Mouse (Mus musculus) ES-E14 (cell line): Measurements from ENCODE around the gene Mthfd1l. TPM values are rescaled to one million over a fixed set of nuclear protein-coding genes. Genes with fewer than 3 reads are reported as not detected.

ENCODE experiments used
- DNase-seq: peaks from one replicate; pipeline ENCODE4 v3.0.0-alpha.2; 2013; ENCODE audit warnings: low read depth, low spot score
- H3K27ac ChIP-seq: 2 replicates; pipeline ENCODE4 v1.5.1; 2012; ENCODE audit warnings: low read depth, mild to moderate bottlenecking, low read length, moderate library complexity, mixed read lengths; ENCODE audit not compliant: poor library complexity, insufficient read depth, severe bottlenecking
- H3K36me3 ChIP-seq: 2 replicates; pipeline ENCODE4 v1.6.1; 2012; ENCODE audit warnings: mild to moderate bottlenecking, low read length, moderate library complexity, mixed read lengths; ENCODE audit not compliant: control insufficient read depth, poor library complexity, insufficient read depth, severe bottlenecking
- H3K4me1 ChIP-seq, 2 experiments: fragments of 150-350 bp in 1 of 2; sonication (generic) in 1 of 2; 2 replicates each; pipeline ENCODE4 v1.6.1; 2012; ENCODE audit warnings: low read length in 2 of 2, mild to moderate bottlenecking in 1 of 2, mixed read lengths in 1 of 2; ENCODE audit not compliant: control insufficient read depth in 2 of 2, insufficient read depth in 2 of 2, poor library complexity in 1 of 2
- H3K4me3 ChIP-seq, 2 experiments: fragments of 150-350 bp in 1 of 2; sonication (generic) in 1 of 2; 2 replicates each; pipeline ENCODE4 v1.5.1; 2012; ENCODE audit warnings: low read length in 2 of 2, low read depth in 1 of 2, mild to moderate bottlenecking in 1 of 2, mixed read lengths in 1 of 2; ENCODE audit not compliant: insufficient read depth in 1 of 2, poor library complexity in 1 of 2, severe bottlenecking in 1 of 2
- H3K9ac ChIP-seq: 2 replicates; pipeline ENCODE4 v1.6.1; 2012; ENCODE audit warnings: low read depth, mild to moderate bottlenecking, low read length, mixed read lengths; ENCODE audit not compliant: poor library complexity, insufficient read depth, severe bottlenecking
- H3K9me3 ChIP-seq: fragments of 150-350 bp; sonication (generic); 2 replicates; pipeline ENCODE4 v1.6.1; 2012; ENCODE audit warnings: low read depth, mild to moderate bottlenecking, low read length; ENCODE audit not compliant: control insufficient read depth, insufficient read depth
- CHD2 ChIP-seq: IDR thresholded peaks from 2 replicates; pipeline ENCODE4 v1.6.1; 2014; ENCODE audit warnings: mild to moderate bottlenecking, low read depth, low read length, inconsistent platforms
- HCFC1 ChIP-seq: IDR thresholded peaks from 2 replicates; pipeline ENCODE4 v1.6.1; 2012; ENCODE audit warnings: low read length, inconsistent platforms, borderline replicate concordance; ENCODE audit not compliant: insufficient read depth
- MAFK ChIP-seq: IDR thresholded peaks from 2 replicates; pipeline ENCODE4 v1.6.1; 2014; ENCODE audit warnings: mild to moderate bottlenecking, low read depth, low read length, inconsistent platforms; ENCODE audit not compliant: insufficient read depth
- ZC3H11A ChIP-seq: IDR thresholded peaks from 2 replicates; pipeline ENCODE4 v1.6.1; 2012; ENCODE audit warnings: low read depth, mild to moderate bottlenecking, inconsistent platforms, low read length, borderline replicate concordance
- ZNF384 ChIP-seq: IDR thresholded peaks from 2 replicates; pipeline ENCODE4 v1.6.1; 2012; ENCODE audit warnings: low read depth, low read length, inconsistent platforms
- in situ Hi-C, 2 experiments: fragments of 600-800 bp; cut with MboI; formaldehyde crosslinking; loops; one replicate each; pipeline ENCODE4 v1.15.1; 2025; ENCODE audit warnings: low sequenced_read_pairs in 2 of 2, inconsistent platforms in 1 of 2; ENCODE audit not compliant: unreplicated experiment in 2 of 2
- total RNA-seq: library from RNA; depleted of rRNA; stranded (reverse); fragments of 300-350 nt; gene quantifications from 2 replicates; pipeline ENCODE4 v1.2.3, GENCODE M21; 2012

The Mthfd1l gene
- total RNA-seq, 1 experiment = 48.5 TPM

DNA sequence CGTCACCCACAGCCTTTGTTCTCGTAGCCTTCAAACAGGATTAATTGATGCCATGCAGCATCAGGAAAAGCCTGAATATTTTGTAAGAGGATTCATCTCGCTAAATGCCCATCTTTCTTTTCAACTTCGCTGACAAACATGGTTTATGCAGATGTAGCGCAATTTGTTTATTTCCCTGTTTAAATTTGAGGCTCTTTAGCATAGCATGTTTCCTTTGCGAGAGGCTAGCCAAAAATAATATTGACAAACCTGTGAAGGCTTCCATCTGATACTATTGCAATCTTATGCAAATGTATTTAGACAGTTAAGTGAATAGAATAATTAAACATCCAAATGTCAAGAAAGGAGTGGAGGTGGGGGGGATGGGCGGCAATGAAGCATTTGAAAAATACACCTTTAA is 152.3 kb downstream of the Mthfd1l start:
- in situ Hi-C loops = no loop called here
- no peak for DNase-seq
- peak overlapping the region; percentile 87; the same call in 1 of the 2 replicates for H3K27ac ChIP-seq

DNA sequence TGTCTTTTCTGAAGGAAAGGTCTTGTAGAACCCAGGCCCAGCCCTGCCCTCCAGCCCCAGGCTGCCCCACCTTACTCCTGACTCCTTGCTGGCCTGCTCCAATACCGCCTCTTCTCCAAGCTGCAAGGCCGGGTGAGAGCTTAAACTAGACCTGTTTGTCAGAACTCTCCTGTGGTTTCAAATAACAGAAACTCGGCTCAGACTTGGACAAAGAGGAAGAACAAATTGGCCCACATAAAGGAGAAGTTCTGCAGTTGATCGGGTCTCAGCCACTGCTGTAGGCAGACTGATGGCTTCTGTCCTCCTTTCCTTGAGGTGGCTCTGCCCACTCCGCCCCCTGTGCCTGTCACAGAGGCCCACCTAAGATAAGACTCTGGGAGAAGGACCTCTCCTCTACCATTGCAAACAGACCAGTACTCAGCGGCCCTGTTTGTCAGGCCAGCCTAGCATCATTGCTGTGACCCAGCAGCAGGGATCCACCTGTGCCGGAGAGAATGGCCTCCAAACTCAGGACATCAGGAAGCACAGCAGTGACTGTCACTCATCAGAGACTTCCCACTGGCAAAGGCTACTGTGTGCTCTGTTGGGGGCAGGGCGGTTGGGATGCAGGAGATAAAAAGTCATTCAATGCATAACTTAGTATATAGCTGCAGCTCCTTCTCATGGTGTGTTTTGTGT is 153.6 kb downstream of the Mthfd1l start:
- Histone ChIP-seq H3K9me3 (no peaks in the 10 kb centered on the region), H3K36me3 (peaks cover 3% of the 10 kb centered on the region; the same call in 1 of the 2 replicates), H3K4me1 (peaks cover 16 to 27% of the 10 kb centered on the region in 2 experiments), H3K4me3 (peak overlapping the region in 1 of 2 experiments; percentile 19; a peak in 1 of 4 replicates), H3K9ac (peak overlapping the region; percentile 31; the same call in 1 of the 2 replicates), H3K27ac (peak overlapping the region; percentile 87)
- TF ChIP-seq MAFK = no peak
- no peak for TF ChIP-seq ZC3H11A
- no peak for TF ChIP-seq HCFC1
- TF ChIP-seq CHD2 = no peak
- TF ChIP-seq ZNF384 = no peak
- in situ Hi-C loops = no loop called here
- DNase-seq = no peak

More for the DNA sequence above, 152.3 kb downstream of the Mthfd1l start:
- no peaks in the 10 kb centered on the region for H3K9me3 ChIP-seq
- H3K4me3 ChIP-seq = no peak overlapping the region
- TF ChIP-seq ZC3H11A = no peak
- TF ChIP-seq CHD2 = no peak
- TF ChIP-seq ZNF384 = no peak
- no peak for TF ChIP-seq MAFK
- TF ChIP-seq HCFC1 = no peak
- peaks cover 3% of the 10 kb centered on the region; the same call in 1 of the 2 replicates for H3K36me3 ChIP-seq
- peaks cover 16 to 27% of the 10 kb centered on the region in 2 experiments for H3K4me1 ChIP-seq
- no peak overlapping the region for H3K9ac ChIP-seq

DNA sequence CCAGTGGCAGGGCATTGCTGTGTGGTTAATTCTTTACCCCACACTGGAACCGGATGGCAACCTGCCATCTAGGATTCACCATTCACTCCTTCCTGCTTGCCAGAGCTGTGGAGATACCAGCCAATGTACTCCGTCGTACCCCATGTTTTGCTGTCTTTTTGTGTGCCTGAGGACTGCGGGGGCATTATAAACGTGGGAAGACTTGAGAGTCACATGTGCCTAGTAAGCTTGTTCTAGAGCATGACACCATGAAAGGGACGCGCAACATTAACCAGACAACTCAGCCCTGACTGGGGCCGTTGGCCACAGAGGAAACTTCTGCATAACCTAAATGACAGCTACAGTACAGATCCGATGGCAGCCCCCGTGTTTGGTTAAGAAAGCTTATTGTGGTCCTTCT is 155.5 kb downstream of the Mthfd1l start:
- DNase-seq = no peak
- Histone ChIP-seq H3K4me3 (no peak overlapping the region), H3K9ac (no peak overlapping the region), H3K4me1 (peaks cover 14 to 24% of the 10 kb centered on the region in 2 experiments), H3K27ac (no peak overlapping the region), H3K9me3 (no peaks in the 10 kb centered on the region), H3K36me3 (peaks cover 3% of the 10 kb centered on the region; the same call in 1 of the 2 replicates)
- TF ChIP-seq ZNF384 = no peak
- no peak for TF ChIP-seq ZC3H11A
- no peak for TF ChIP-seq CHD2
- no peak for TF ChIP-seq MAFK
- TF ChIP-seq HCFC1 = no peak
- in situ Hi-C loops = no loop called here

DNA sequence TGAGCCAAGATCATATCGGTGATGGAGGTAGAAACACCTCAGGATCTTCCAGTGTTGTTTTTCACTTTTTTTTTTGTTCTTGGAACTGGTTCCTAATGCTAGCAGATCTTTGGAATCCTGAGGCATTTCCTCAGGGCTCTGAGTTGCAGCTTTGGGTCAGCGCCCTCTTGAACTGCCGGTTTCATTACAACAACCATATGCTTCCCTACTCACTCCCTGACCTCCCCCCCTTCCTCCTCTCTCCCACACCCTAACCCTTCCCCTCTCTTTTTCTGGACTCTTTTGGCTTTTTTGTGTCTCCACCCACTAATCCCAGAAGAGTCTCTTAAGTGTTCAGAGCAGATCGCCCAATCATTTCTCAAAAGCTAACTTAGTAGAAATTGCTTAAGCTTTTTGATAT is 156.0 kb downstream of the Mthfd1l start:
- Histone ChIP-seq H3K9me3 (no peaks in the 10 kb centered on the region), H3K9ac (no peak overlapping the region)
- no peak for DNase-seq

More for the DNA sequence above, 156.0 kb downstream of the Mthfd1l start:
- H3K27ac ChIP-seq = no peak overlapping the region; the same call in 1 of the 2 replicates
- TF ChIP-seq ZC3H11A (no peak), MAFK (no peak), ZNF384 (no peak), HCFC1 (no peak), CHD2 (no peak)
- peaks cover 3% of the 10 kb centered on the region; the same call in 1 of the 2 replicates for H3K36me3 ChIP-seq
- no peak overlapping the region for H3K4me3 ChIP-seq
- in situ Hi-C loops = no loop called here
- peaks cover 14 to 20% of the 10 kb centered on the region in 2 experiments for H3K4me1 ChIP-seq
